Mouse (Mus musculus) gastrocnemius, postnatal 36 days (tissue): ENCODE measurements around the gene Olfr1500. TPM values are rescaled to one million over a fixed set of nuclear protein-coding genes. Genes with fewer than 3 reads are reported as not detected.
"Not testable (repeated sequence)": the region's sequence is repeated elsewhere in the genome, so short reads cannot be mapped to it uniquely, and the experiment has no call there.

Experiments used
- DNase-seq, 2 experiments: peaks; one replicate each; pipeline ENCODE4 v3.0.0; 2022
- intact Hi-C: fragments of 180-260 bp; cut with DNase I; formaldehyde crosslinking; loops from one replicate; pipeline ENCODE4 v1.15.1; 2025
- long read RNA-seq, 2 experiments: library from polyadenylated mRNA; stranded (forward); transcript quantifications; one replicate each; pipeline ENCODE4 v2.0.0; 2021
- total RNA-seq, 2 experiments: library from RNA; stranded (reverse); gene quantifications; 2 replicates each; pipeline ENCODE4 v1.2.3; 2021

The Olfr1500 gene
- not detected for total RNA-seq
- long read RNA-seq, experiment 1, result 0 reads
- long read RNA-seq, experiment 2, result 0 reads

DNA sequence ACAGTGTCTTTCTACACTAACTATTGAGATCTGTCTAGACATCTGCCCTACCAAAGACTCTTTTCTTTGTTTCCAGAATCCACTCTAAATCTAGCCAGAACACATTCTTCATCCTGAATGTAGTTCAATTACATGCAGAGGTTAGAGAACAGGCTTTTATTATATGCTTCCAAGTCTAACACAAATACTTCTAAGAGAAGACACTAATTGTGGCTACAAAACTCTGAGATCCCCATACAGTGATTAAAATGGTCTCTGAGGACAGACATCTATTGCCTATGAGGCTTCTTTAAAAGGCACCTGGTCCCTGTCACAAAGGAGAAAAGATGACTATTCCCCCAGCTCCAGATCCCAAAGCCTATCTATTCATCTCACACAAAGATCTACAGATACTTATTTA, at the start of gene Olfr1500:
Olfr1500 (minus strand) TSS at position 101 of the 400 bp plus-strand sequence.
- no peak for DNase-seq
- intact Hi-C loops, result no loop called here

- no peak for DNase-seq
- intact Hi-C loops, result no loop called here
Measured at GRCm38 (mm10) chr19:13861495-13861894, 31.2 kb upstream of the Olfr1500 start, which contains the start of gene Olfr1502. TSS of gene Olfr1502 (plus strand) at chr19:13861795.

- intact Hi-C loops, DNase-seq: not testable (repeated sequence)
Measured at GRCm38 (mm10) chr19:13850592-13850991, 20.3 kb upstream of the Olfr1500 start, which contains the start of gene Olfr1501. TSS of gene Olfr1501 (minus strand) at chr19:13850692.

- intact Hi-C loops, result no loop called here
- no peak for DNase-seq
Measured at GRCm38 (mm10) chr19:13828447-13828846, 1.8 kb downstream of the Olfr1500 start.

- intact Hi-C loops, result no loop called here
- no peak for DNase-seq
Measured at GRCm38 (mm10) chr19:13820847-13821246, 9.4 kb downstream of the Olfr1500 start.

GRCm38 (mm10) chr19:13819347-13819746, 10.9 kb downstream of the Olfr1500 start, which contains the start of gene Olfr1499:
TSS of gene Olfr1499 (minus strand) at chr19:13819447.
- intact Hi-C loops, result no loop called here

DNA sequence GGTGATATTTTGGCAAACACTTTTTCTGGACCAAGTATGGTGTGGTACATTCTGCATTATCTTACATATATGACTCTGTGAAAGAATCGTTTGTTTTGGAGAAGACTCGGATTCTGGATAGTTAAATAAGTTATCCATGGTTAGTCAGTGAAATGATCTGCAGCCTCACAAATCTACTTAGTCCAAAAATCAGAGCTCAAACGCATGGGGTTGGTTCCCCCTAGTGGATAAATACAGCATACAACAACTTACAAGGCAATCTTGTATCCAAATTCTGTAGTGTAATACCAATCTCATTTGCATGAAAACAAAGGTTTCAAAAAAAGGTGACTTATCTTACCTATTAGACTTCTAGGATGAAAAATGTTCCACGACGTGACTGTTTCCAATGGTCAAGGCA, 11.5 kb downstream of the Olfr1500 start:
- intact Hi-C loops, result no loop called here
- no peak for DNase-seq

More at GRCm38 (mm10) chr19:13819347-13819746, 10.9 kb downstream of the Olfr1500 start, which contains the start of gene Olfr1499:
- no peak for DNase-seq

DNA sequence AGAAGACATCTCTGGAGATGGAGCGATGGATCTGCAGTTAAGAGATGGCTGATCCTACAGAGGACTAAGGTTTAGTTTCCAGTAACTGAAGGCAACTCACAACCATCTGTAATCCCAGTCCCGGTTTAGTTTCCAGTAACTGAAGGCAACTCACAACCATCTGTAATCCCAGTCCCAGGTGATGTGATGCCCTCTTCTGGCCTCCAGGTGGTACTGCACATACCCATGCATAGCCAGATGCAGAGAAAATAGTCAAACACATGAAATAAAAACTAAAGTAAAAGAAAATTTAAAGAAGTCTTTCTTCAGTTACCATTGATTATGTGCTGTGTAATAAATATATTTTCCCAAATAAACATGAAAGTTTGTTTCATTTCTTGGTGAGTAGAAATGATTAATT, 17.5 kb downstream of the Olfr1500 start:
- intact Hi-C loops, result no loop called here
- DNase-seq, result no peak

- DNase-seq, intact Hi-C loops: not testable (repeated sequence)
Measured at GRCm38 (mm10) chr19:13805486-13805885, 24.8 kb downstream of the Olfr1500 start.

- intact Hi-C loops, result no loop called here
- DNase-seq, result no peak
Measured at GRCm38 (mm10) chr19:13798102-13798501, 32.2 kb downstream of the Olfr1500 start, which contains the start of gene Olfr1497. TSS of gene Olfr1497 (minus strand) at chr19:13798202.

DNA sequence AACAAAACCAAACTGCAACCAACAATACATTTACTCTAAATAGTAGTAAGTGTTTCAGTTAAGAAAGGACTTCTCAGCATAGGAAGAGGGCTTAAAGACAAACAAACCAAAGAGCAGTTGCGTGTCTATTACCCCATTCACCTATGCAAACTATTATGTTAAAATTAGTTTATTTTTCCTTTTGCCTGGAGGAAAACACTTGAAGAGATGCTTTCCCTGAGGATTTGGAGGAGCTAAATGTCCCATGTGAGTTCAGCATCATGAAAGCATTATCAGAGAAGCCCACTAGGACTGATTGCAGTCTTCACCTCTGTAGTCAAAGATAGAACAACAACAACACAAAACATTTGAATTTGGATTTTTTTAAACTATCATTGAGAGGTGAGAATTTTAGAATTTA, 52.7 kb downstream of the Olfr1500 start, which contains the start of gene Olfr1496:
Olfr1496 (plus strand) TSS at position 301 of the 400 bp plus-strand sequence.
- intact Hi-C loops, result no loop called here
- DNase-seq, result no peak

Other genes starting within 250 kb of the Olfr1500 start
- gene Olfr1484, start 247.0 kb downstream of the Olfr1500 start, total RNA-seq, result not detected
- gene Olfr1487, start 213.1 kb downstream of the Olfr1500 start, total RNA-seq, result not detected
- not detected for gene Olfr1489, start 198.9 kb downstream of the Olfr1500 start, total RNA-seq
- gene Olfr1490, start 179.4 kb downstream of the Olfr1500 start, total RNA-seq, result not detected
- gene Olfr1491, start 133.2 kb downstream of the Olfr1500 start, total RNA-seq, result not detected
- gene Olfr1493-ps1, start 107.2 kb downstream of the Olfr1500 start, total RNA-seq, result not detected
- not detected for gene Olfr1494, start 90.8 kb downstream of the Olfr1500 start, total RNA-seq
- gene Olfr1495, start 65.9 kb downstream of the Olfr1500 start, total RNA-seq, result not detected
- not detected for gene Olfr1496, start 52.6 kb downstream of the Olfr1500 start, total RNA-seq
- not detected for gene Olfr1497, start 32.3 kb downstream of the Olfr1500 start, total RNA-seq
- not detected for gene Olfr1499, start 11.0 kb downstream of the Olfr1500 start, total RNA-seq
- not detected for gene Olfr1501, start 20.2 kb upstream of the Olfr1500 start, total RNA-seq
- not detected for gene Olfr1502, start 31.3 kb upstream of the Olfr1500 start, total RNA-seq
- gene Olfr1504, start 67.4 kb upstream of the Olfr1500 start, total RNA-seq, result not detected
- not detected for gene Olfr1505, start 83.0 kb upstream of the Olfr1500 start, total RNA-seq